Mouse (Mus musculus) kidney, adult 9 months (tissue): ENCODE measurements around the gene Cldn34c2.
"Not testable (repeated sequence)": the region's sequence is repeated elsewhere in the genome, so short reads cannot be mapped to it uniquely, and the experiment has no call there.

Experiments
- DNase-seq: peaks from one replicate; pipeline ENCODE4 v3.0.0; 2022

Gene Cldn34c2

DNA sequence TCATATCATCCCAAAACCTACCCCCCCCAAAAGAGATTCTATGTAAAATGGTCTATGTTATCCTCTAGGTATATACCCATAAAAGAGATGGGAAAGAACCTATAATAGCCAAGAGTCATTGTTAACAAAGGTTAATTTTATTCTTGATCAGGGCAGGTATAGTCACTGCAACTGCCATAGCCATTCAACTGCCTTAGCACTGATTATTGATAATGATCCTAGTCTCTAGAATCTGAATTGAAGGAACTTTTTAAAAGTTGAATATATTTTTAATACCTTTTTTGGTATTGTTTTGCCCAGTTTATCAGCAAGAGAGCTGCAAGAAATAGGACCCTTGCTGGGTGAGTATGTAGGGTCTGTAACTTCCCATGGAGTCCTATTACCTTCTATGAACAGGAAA, at the start of gene Cldn34c2:
Gene Cldn34c2 (plus strand): TSS at position 301 of the 400 bp plus-strand sequence.
- not testable (repeated sequence) for DNase-seq

DNA sequence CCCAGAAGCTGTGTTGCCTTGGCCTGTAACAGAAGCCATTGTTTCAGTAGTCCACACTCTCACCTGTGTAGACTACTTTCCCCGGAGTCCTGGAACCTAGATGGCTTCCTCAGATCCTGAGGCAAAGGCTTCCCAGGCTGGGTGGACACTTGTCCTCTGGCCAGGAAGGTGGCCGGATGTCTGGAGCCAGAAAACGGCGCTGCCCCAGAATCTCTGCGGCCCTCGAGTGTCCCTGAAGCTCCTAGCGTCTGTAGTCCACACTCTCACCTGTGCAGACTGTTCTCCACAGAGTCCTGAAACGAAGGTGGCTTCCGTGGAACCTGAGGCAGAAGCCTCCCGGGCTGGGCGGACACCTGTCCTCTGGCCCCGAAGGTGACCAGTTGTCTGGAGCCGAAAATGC, 30.1 kb upstream of the Cldn34c2 start:
- not testable (repeated sequence) for DNase-seq

DNA sequence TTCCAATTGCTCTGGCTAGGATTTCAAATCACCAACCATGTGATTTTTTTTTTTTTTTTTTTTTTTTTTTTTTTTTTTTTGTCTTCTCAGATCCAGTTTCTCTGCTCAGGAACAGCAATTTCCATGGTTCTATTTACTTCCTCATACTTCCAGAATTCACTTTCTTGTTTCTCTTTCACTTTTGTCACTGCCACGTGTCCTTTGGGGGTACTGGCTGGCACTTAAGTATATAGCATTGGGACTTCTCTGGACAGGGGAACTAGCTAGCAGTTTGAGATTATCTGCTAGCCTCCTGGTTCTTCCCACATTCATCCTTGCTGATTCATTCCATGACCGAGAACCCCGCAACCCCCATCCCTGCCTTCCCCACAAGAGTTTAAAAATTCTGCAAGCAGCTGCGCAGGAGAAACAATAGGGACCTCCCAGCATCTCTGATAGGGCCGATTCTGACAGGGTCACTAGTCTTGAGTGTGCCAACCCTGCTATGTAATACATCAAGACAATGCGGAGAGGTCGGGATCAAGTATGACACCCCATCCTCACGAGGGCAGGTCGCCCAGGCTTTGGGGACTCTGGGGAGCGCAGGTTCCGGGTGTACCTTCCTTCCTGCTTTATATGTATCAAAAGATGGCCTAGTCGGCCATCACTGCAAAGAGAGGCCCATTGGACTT, 30.8 kb downstream of the Cldn34c2 start:
- peak; percentile 7 for DNase-seq
